Mouse (Mus musculus) heart, embryonic 15.5 days (tissue): Measurements from ENCODE around the gene Cox7a2. TPM values are rescaled to one million over a fixed set of nuclear protein-coding genes. Genes with fewer than 3 reads are reported as not detected.

Experiments used
- polyA plus RNA-seq: library from polyadenylated mRNA; unstranded; fragments of >200 nt; fragmentation: Nextera tagmentation; extraction: Ambion mirVana; gene quantifications from 2 replicates; pipeline ENCODE4 v1.2.1, GENCODE M21; 2015

The Cox7a2 gene
- polyA plus RNA-seq, 1 experiment from 2014 or later, result 1,660 TPM

Other genes starting within 250 kb of the Cox7a2 start
- 15.0 and 17.9 TPM in 2 replicates for gene Col12a1, start 41.0 kb downstream of the Cox7a2 start, polyA plus RNA-seq
- gene Tmem30a, start 33.6 kb upstream of the Cox7a2 start, polyA plus RNA-seq, result 77.7 and 78.4 TPM in 2 replicates